Mouse (Mus musculus) 3134 (cell line): ENCODE measurements around the gene Klk1b3.
"Not testable (repeated sequence)": the region's sequence is repeated elsewhere in the genome, so short reads cannot be mapped to it uniquely, and the experiment has no call there.

Source experiments
- DNase-seq: peaks from one replicate; pipeline ENCODE4 v3.0.0-alpha.2; 2011; ENCODE audit warnings: low spot score; ENCODE audit not compliant: insufficient read length; ENCODE audit errors: extremely low read depth

Gene Klk1b3

DNA sequence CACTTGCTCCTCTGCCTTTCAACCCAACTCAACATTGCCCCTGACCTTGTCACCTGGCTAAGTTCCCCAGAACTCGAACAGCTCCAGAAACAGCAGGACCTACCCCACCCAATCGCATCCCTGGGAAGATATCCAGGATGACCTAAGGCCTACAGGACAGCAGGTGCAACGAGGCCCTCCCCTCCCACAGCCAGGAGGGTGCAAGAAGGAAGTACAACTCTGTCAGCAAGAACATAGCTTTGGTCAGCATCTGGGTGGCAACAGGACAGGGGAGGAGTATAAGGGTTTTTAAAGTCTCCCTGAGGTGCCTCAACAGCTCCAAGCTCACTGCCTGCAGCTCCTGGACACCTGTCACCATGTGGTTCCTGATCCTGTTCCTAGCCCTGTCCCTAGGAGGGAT lies at the start of gene Klk1b3:
Gene Klk1b3 (plus strand): TSS at position 301 of the 400 bp plus-strand sequence.
- no peak for DNase-seq

DNA sequence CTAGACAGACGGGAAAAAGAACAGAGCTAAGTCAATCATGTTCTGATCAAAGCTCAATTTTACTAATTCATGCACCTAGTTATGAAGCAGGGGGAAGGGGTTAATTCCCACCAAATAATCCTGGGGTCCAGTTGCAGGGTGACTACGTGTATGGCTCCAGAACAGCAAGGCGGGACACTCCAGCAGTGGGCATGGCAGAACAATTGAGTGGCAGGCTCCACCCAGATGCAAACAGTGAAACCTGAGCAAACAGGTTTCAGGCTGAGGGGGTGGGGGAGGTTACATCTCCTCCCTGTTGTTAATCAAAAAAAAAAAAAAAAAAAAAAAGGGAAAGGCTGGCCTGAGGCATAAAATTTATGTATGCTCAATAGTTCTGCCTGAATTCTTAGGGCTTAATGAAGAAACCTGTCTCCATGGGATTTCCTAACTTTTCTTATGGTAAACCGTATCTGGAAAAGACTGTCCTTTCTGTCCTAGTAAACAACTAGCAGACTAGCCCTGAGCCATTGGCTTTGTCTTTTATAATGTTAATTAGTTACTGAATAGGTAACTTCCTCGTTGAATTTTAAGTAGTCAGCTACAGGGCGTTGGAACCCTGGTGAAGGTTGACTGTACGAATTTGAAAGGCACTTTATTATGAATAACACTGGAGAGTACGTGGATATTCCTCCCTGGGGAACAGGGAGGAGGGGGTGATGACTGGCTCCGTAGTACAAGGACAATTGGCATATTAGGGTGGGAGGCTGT lies 18.5 kb upstream of the Klk1b3 start:
- DNase-seq = no peak

DNA sequence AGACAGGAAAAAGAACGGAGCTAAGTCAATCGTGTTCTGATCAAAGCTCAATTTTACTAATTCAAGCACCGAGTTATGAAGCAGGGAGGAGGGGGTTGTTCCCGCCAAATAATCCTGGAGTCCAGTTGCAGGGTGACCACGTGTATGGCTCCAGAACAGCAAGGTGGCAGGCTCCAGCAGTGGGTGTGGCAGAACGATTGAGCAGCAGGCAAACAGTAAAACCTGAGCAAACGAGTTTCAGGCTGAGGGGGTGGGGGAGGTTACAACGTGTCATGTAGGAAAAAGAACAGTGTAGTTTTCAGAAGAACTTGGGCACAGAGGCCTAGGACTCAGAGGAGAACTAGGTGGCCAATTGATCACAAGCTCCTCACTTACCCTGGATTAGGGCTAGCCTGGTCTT lies 11.5 kb upstream of the Klk1b3 start:
- not testable (repeated sequence) for DNase-seq

DNA sequence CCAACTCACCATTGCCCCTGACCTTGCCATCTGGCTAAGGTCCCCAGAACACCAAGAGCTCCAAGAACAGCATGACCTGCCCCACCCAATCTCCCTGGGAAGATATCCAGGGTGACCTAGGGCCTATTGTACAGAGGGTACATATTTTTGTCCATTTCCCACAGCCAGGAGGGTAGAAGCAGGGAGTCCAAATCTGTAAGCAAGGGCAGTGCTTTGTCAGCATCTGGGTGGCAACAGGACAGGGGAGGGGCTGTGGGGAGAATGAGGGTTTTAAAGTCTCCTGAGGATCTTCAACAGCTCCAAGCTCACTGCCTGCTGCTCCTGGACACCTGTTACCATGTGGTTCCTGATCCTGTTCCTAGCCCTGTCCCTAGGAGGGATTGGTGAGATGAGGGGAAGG lies 10.1 kb upstream of the Klk1b3 start, which contains the start of gene Klk1b24:
Gene Klk1b24 (plus strand): TSS at position 301 of the 400 bp plus-strand sequence.
- DNase-seq = not testable (repeated sequence)

DNA sequence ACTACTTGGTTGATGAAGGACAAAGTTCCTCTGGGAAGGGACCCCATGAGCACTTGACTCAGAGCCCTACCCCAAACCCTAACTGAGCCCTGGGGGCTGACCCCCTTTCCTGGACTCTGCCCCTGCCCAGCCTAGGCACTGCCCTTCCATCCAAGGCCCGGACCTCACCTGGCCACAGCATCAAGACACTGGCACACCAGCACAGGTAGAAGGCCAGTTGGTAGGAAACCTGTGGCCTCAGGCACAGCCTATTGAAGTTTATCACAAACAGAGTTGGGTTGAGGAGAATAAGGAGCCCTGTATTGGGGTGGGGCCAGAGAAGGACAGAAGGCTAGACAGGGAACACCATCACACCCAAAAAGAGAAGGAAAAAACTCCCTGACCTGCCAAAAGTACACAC lies 4.5 kb upstream of the Klk1b3 start:
- DNase-seq = not testable (repeated sequence)

DNA sequence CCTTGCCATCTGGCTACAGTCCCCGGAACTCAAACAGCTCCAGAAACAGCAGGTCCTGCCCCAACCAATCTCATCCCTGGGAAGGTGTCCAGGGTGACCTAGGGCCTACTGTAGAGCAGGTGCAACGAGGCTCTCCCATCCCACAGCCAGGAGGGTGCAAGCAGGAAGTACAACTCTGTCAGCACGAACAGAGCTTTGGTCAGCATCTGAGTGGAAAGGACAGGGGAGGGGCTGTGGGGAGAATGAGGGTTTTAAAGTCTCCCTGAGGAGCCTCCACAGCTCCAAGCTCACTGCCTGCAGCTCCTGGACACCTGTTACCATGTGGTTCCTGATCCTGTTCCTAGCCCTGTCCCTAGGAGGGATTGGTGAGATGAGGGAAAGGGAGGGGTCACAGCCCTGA lies 9.1 kb downstream of the Klk1b3 start, which contains the start of gene Klk1b4:
Gene Klk1b4 (plus strand): TSS at position 301 of the 400 bp plus-strand sequence.
- not testable (repeated sequence) for DNase-seq

DNA sequence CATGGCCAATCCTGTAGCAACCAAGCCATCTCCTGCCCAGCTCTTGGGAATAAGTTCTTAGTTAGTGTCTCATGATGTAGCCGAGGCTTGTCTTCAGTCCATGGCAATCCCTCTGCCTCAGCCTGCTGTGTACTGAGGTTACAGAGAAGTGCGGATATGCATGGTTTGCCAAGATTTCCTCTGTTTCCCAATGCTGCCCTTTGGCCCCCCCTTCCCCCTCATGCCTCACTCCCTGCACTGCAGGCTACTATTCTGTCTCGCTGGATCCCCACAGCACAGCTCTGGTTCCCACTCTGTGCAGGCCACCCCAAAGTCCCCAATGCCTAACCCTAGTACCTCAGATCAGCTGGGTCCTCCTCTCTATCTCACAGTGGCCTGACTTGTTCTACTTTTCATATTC lies 10.3 kb downstream of the Klk1b3 start:
- no peak for DNase-seq

DNA sequence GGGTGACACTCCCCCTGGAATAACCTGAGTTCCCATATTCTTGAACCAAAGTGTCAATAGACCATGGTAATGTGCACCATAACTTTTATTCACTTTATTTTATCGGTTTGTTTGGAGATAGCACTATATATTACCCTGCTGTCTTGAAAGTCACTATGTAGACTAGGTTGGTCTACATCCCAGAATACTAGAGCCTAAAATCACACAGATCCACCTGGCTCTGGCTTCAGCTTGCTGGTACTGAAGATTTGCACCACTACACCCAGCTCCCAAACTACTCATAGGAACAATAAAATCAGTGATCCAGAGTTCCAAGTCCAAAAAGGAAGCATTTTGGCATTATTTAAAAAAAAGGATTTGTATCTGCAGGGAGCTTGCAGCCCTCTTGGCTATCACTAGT lies 17.7 kb downstream of the Klk1b3 start, which contains the start of gene Klk1b5:
Gene Klk1b5 (plus strand): TSS at position 301 of the 400 bp plus-strand sequence.
- DNase-seq = no peak

DNA sequence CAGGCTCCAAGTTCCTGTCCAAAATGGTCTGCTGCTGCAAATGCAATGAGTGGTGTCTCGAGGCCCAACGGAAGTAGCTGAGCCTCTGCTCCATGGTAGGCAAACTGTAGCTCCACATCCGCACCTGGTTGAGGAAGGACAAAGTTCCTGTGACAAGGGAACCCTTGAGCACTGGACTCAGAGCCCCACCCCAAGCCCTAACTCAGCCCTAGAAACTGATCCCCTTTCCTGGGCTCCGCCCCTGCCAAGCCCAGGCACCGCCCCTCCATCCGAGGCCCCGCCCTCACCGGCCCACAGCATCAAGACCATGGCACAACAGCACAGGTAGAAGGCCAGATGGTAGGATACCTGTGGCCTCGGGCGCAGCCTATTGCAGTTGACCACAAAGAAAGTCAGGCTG lies 23.6 kb downstream of the Klk1b3 start:
- not testable (repeated sequence) for DNase-seq

DNA sequence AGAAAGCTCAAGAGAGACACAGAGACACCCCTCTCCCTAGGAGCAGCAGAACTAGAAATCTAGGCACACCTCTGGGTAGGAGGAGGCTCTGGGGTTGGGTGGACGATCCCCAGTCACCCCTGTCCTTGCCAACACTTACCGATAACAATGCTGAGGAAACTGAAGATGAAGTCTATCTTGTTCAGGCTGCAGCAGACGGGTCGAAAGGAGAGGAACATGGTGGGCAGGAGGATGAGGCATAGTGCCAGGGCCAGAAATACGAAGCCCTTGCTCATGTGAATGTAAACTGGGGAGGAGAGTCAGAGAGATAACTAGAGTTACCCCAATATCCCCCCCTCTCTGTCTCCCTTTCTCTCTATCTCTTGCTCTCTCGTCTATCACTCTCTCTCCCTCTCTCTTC lies 24.3 kb downstream of the Klk1b3 start:
- not testable (repeated sequence) for DNase-seq

DNA sequence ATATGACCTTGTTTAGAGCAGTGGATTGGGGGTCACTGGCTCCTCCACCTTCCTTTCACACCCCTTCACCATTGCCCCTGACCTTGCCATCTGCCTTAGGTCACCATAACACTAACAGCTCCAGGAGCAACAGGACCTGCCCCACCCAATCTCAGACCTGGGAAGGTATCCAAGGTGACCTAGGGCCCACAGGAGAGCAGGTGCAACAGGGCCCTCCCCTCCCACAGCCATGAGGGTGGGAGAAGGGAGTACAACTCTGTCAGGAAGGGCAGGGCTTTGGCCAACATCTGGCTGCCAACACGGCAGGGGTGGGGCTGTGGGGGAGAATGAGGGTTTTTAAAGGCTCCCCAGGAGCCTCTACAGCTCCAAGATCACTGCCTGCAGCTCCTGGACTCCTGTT lies 27.1 kb downstream of the Klk1b3 start, which contains the start of gene Klk1:
Gene Klk1 (plus strand): TSS at position 285 of the 400 bp plus-strand sequence.
- DNase-seq = no peak

DNA sequence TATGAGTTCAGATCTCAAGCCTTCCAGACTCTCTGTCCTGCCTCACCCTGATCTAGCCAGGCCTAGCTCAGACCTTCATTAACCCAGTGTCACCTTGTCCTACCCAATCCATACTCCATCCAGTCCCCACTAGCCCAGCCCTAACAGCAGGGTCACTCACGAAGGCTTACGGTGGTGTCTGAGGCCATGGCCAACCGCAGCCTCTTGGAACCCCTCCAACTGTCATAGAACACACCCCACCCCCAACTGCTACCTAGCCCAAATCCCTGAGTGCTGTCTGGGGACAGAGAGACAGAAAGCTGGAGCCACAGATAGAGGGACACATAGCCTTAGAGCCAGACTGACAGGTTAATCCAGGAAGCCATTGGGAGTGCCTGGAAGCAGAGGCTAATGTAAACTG lies 37.9 kb downstream of the Klk1b3 start, which contains the start of gene Gm36864:
Gene Gm36864 (plus strand): TSS at position 269 of the 400 bp plus-strand sequence.
- no peak for DNase-seq

DNA sequence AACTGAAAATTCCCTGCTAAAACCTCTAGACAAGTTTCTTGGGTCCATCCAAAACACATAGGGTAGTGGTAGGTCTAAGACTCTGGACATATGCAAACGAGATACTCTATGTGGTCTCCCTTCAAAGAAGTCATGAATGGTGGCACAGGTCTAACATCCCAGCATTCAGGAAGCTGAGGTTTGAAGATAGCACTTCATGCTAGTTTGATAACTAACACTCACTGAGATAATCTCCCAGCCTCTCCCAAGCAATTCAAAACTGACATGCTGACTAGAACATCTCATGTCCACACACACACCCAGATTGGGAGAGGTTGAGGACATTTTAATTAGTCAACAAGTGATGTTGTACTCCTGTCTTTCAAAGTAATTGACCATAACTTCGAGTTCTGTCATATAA lies 41.9 kb downstream of the Klk1b3 start:
- no peak for DNase-seq

DNA sequence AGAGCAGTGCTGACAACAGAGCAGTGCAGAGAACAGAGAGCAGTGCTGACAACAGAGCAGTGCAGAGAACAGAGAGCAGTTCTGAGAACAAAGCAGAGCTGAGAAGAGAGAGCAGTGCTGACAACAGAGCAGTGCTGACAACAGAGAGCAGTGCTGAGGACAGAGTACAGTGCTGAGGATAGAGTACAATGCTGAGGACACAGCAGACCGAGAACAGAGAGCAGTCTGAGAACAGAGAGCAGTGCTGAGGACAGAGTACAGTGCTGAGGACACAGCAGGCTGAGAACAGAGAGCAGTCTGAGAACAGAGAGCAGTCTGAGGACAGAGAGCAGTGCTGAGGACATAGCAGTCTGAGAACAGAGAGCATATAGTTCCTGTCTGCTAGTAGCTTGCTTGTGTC lies 42.7 kb downstream of the Klk1b3 start:
- no peak for DNase-seq

DNA sequence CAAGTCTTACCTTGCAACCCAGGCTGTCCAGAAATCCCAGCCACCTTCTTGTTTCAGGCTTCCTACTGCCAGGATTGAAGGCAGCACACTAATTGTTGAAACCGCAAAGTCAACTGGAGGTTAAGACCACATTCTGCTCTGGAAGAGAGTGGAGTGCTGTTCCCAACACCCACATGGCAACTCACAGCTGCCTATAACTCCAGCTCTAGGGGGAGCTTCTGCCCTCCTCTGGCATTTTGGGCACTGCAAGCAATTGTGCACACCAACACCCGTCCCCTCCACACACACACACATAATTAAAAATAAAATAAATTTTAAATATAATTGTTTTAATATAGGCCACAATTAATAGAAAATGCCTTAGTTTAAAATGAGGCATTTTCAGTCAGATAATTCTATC lies 43.2 kb downstream of the Klk1b3 start:
- no peak for DNase-seq

DNA sequence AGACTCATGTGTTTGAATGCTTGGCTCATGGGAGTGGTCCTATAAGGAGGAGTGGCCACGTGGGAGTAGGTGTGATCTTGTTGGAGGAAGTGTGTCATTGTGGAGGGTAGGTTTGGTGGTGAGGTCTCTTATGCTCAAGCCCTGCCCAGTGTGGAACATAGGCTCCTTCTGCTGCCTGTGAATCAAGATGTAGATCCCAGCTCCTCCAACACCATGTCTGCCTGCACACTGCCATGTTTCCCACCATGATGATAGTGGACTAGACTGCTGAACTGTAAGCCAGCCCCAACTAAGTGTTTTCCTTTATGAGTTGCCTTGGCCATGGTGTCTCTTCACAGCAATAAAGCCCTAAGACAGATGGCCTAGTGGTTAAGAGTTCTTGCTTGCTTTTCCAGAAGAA lies 46.1 kb downstream of the Klk1b3 start:
- no peak for DNase-seq

DNA sequence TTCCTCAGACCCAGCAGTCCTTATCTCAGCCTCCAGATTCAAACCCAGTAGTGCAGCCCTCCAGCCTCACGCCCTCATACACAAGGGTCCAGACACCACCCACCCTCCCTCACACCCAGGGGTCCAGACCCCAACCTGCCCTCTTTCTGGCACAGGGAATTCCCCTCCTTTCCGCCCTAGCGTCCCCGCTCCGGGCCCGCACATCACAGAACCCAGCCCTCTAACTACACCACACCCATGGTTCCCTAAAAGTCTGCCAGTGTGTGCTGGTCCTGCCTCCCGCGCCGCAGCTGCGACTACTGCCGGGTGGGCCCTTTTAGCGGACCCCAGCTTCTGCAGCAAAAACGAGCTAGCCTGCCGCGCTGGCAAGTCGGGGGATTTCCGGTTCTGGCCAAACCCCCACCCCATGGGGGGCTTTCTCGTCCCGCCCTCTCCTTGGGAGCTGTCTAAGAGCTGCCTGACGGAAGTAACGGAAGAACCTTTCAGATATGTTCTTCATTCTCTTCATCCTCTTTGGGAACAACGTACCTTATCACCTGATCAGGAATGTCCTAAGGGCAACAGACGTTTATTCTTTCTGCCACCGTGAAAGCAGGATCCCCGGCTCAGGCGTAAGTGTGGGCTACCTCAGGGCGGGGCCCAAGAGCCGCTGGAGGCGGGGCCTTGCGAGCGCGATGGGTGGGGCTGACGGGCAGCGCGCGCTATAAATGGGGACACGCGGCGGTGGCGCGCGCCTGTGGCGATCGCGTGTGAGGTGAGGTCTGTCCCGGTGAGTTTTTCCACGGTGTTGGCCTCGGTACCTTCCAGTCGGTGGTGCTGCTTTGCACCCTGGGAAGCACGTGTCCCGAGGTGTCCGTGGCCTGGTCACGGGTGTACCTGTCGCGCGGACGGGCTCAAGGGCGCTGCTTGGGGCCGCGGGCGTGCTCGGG lies 48.3 kb downstream of the Klk1b3 start, which contains the start of the genes 1700028J19Rik and 2410002F23Rik:
Gene 1700028J19Rik (minus strand): TSS at position 641 of the 929 bp plus-strand sequence.
Gene 2410002F23Rik (plus strand): TSS at position 668 of the 929 bp plus-strand sequence.
- DNase-seq = peak; percentile 84

DNA sequence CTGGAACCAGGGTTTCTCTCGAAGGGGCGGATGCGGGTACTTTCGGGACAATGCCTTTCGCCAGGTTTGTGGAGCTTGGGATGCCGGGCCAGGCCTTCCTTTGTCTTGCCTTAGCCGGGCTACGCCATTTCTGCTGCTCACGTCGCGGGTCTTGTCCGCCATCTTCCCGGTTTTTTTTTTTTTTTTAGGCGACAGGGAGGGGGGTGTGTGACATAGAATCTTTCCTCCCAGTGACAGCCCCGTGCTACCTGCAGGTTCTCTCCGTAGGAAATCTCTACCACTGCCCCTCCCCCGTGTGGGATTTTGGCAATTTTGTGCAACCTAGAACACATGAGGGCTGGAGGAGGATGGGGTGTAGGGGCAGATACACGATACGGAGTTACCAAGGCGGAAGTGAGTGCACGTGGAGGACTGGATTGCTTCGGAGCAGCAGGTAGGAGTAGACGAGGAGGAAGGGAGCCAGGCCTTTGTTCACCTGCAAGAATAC lies 49.0 kb downstream of the Klk1b3 start:
- DNase-seq = no peak

DNA sequence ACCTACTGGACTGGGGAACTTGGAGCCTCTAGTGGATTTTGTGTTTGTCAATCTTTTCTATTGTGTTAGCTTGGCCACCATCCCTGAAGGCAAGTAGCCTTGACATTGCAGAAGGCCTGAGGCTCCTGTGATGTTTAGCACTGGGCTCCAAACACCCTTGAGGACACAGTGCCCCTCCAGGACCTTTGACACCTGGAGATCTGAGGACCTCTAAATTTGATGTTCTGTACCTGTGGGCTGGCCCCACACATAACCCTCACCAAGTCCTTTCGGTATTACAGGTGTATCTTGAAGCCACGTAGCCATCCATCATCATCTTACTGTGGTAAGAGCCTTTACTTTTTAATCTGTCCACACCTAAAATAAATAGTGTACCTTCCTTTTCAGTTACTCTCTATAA lies 50.0 kb downstream of the Klk1b3 start:
- no peak for DNase-seq

DNA sequence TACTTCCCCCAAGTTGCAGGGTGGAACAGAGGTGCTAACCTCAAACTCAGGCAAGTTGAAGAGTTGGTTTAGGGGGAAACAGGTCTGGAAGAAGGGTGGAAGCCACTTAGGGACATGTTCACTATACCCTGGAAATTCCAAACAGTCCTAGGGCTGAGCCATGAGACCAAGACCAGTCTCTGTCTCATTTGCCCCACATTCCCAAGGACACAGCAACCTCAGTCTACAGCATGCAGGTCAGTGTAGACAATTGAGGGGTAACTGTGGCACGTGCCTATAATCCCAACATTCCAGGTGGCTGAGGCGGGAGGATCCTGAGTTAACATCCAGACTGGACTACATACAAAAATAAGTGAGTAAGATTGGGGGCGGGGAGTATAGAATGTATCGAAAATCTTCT lies 51.3 kb downstream of the Klk1b3 start:
- no peak for DNase-seq
